Comparison of ENCODE assay signal across 8 mouse cellular contexts in genomic region chr6:116628539-116629171, GRCm38 (mm10). TPM values are rescaled to one million over a fixed set of nuclear protein-coding genes. Genes with fewer than 3 reads are reported as not detected.
A peak's percentile ranks its signal among the peaks of the same experiment; 100 is the strongest.
DNase-seq lines count a peak whose midpoint lies in the region; ATAC-seq and TF ChIP-seq lines count a peak whose summit lies in the region.

Zfp422 (minus strand) TSS chr6:116628999.

- no peaks in the 10 kb centered on the region for H3K27me3 ChIP-seq in hindbrain, embryonic 14.5 days (ENCODE audit: control insufficient read depth, insufficient read depth, low read length)
- no peaks in the 10 kb centered on the region for H3K27me3 ChIP-seq in megakaryocyte, embryonic 14.5 days (replicated peaks)

- H3K4me3 ChIP-seq in hindbrain, embryonic 14.5 days (replicated peaks; ENCODE audit: low read length) = peak within 1 kb of the TSS; percentile 88
- peak within 1 kb of the TSS; percentile 80 for H3K4me3 ChIP-seq in left cerebral cortex, adult 2 months
- H3K4me3 ChIP-seq in megakaryocyte, embryonic 14.5 days (replicated peaks) = peak within 1 kb of the TSS; percentile 96

- intact Hi-C loops in left cerebral cortex, adult 2 months (cut with DNase I) = no loop called here

- WGBS in hindbrain, embryonic 14.5 days = under 1% methylated on average over 56 of the region's 56 CpGs

- peak within 1 kb of the TSS; percentile 94 for H3K27ac ChIP-seq in hindbrain, embryonic 14.5 days
- H3K27ac ChIP-seq in left cerebral cortex, adult 2 months = peak within 1 kb of the TSS; percentile 85

- TF ChIP-seq CTCF in left cerebral cortex, adult 2 months (IDR thresholded peaks at IDR 0.05) = no peak

- ATAC-seq in hindbrain, embryonic 14.5 days (ENCODE audit: low FRiP score) = peak; percentile 97

- peaks cover 18% of the 10 kb centered on the region for H3K4me1 ChIP-seq in hindbrain, embryonic 14.5 days (replicated peaks; ENCODE audit: control insufficient read depth, insufficient read depth, low read length)
- peaks cover 73% of the 10 kb centered on the region for H3K4me1 ChIP-seq in megakaryocyte, embryonic 14.5 days

- peak within 1 kb of the TSS; percentile 99 for H3K9ac ChIP-seq in hindbrain, embryonic 14.5 days

- H3K9me3 ChIP-seq in hindbrain, embryonic 14.5 days (ENCODE audit: control insufficient read depth, low read length) = no peaks in the 10 kb centered on the region
- no peaks in the 10 kb centered on the region for H3K9me3 ChIP-seq in megakaryocyte, embryonic 14.5 days

- DNase-seq in WW6 (ENCODE audit: low read depth, low spot score) (peak; percentile 34), adipocyte (ENCODE audit: low spot score) (no peak)
- DNase-seq in cerebellum, adult 9-11 months = peak; percentile 69
- peak; percentile 32 to 48 for DNase-seq in frontal cortex, postnatal 25 days (ENCODE audit: low spot score in 2 of 2)
- peak; percentile 86 for DNase-seq in hindbrain, embryonic 14.5 days (ENCODE audit: low spot score)
- DNase-seq in left cerebral cortex, adult 2 months (ENCODE audit: extremely low spot score in 1 of 2, low spot score in 2 of 2) = peak; percentile 64 to 67
- DNase-seq in right cerebral cortex, postnatal 10 days (ENCODE audit: low spot score in 2 of 2) = peak; percentile 79 to 84

- peaks cover 31% of the 10 kb centered on the region for H3K36me3 ChIP-seq in hindbrain, embryonic 14.5 days (replicated peaks; ENCODE audit: control insufficient read depth, insufficient read depth)
- peaks cover 15% of the 10 kb centered on the region for H3K36me3 ChIP-seq in megakaryocyte, embryonic 14.5 days (replicated peaks; ENCODE audit: low read length)

- H3K4me2 ChIP-seq in hindbrain, embryonic 14.5 days (replicated peaks) = peak within 1 kb of the TSS; percentile 78

RNA-seq across cellular contexts. Expression of gene Zfp422, which starts in this region (rescaled TPM):
- polyA plus RNA-seq in hindbrain, embryonic 14.5 days (2014; fragmentation: Nextera tagmentation; extraction: Ambion mirVana) = 138 and 146 TPM in 2 replicates
- 10 to 100 TPM; 21.9 to 24.1 TPM for total RNA-seq in left cerebral cortex, adult 2 months (2021)
- 4.4 and 4.8 TPM in 2 replicates for polyA plus RNA-seq in megakaryocyte, embryonic 14.5 days (2012; ENCODE audit: insufficient read depth, low replicate concordance)

Comparison
In these comparisons a context has a peak if more than half of its experiments do, and no peak if none do; other contexts are left out.
1. RNA of gene Zfp422 (polyA plus RNA-seq): 138 to 146 TPM in hindbrain, embryonic 14.5 days; 4.4 to 4.8 TPM in megakaryocyte, embryonic 14.5 days; every median in the first group is over 10 times any median in the second.
2. Peak in every context shown above with its lines, with median percentiles within 50 percentile points of each other: H3K4me3 ChIP-seq.